In genomic region chr4:120880731-120881432, GRCm38 (mm10) we compare ENCODE assay signal across 18 mouse cellular contexts. TPM values are rescaled to one million over a fixed set of nuclear protein-coding genes. Genes with fewer than 3 reads are reported as not detected.
A peak's percentile ranks its signal among the peaks of the same experiment; 100 is the strongest.
DNase-seq lines count a peak whose midpoint lies in the region; ATAC-seq and TF ChIP-seq lines count a peak whose summit lies in the region.
"Had no signal": no experiment of that assay in that cellular context is flagged by ENCODE, and none has a peak within 500 bp of the region (broad histone marks: within the 10 kb centered on the region; RNA-seq: fewer than 3 reads in every experiment).

No protein-coding gene starts in this region.

- no peak overlapping the region for H3K27ac ChIP-seq in kidney, postnatal 0 days
- H3K27ac ChIP-seq: intestine, embryonic 15.5 days; layer of hippocampus, adult 2 months; lung, embryonic 15.5 days had no signal

- no peak overlapping the region for H3K9ac ChIP-seq in kidney, postnatal 0 days (ENCODE audit: low read depth, low read length)
- H3K9ac ChIP-seq: heart, embryonic 12.5 days; intestine, embryonic 15.5 days; lung, embryonic 15.5 days; midbrain, embryonic 12.5 days had no signal

- no peaks in the 10 kb centered on the region for H3K36me3 ChIP-seq in kidney, postnatal 0 days (ENCODE audit: insufficient read depth, low read length)
- H3K36me3 ChIP-seq: G1E; heart, embryonic 12.5 days; intestine, embryonic 15.5 days; lung, embryonic 15.5 days; midbrain, embryonic 12.5 days had no signal

- TF ChIP-seq CTCF in kidney, postnatal 0 days (IDR thresholded peaks at IDR 0.05; ENCODE audit: low read depth) = no peak

- no peaks in the 10 kb centered on the region for H3K27me3 ChIP-seq in kidney, postnatal 0 days (ENCODE audit: insufficient read depth, low read length)
- H3K27me3 ChIP-seq: intestine, embryonic 15.5 days; lung, embryonic 15.5 days had no signal

- no peak for ATAC-seq in kidney, postnatal 0 days (replicated peaks; ENCODE audit: low FRiP score, low read depth)
- ATAC-seq in megakaryocyte, adult 5-6 weeks (ENCODE audit: poor library complexity, severe bottlenecking) = peak; percentile 76
- ATAC-seq: intestine, embryonic 15.5 days had no signal

- DNase-seq in kidney, postnatal 0 days (ENCODE audit: low spot score) = peak; percentile 59
- DNase-seq in kidney, adult 9 months = no peak
- DNase-seq in 416B (ENCODE audit: low read depth) = peak; percentile 36
- DNase-seq in adipocyte (ENCODE audit: low spot score) = peak; percentile 10
- no peak for DNase-seq in adrenal gland, postnatal 14 days
- no peak for DNase-seq in layer of hippocampus, postnatal 14 days (ENCODE audit: low spot score in 2 of 2)
- DNase-seq: gastrocnemius, postnatal 36 days; heart, postnatal 36 days; right cerebral cortex, postnatal 25 days; thymus, postnatal 25 days had no signal

- 49% methylated on average over 6 of the region's 6 CpGs for WGBS in kidney, postnatal 0 days

- no peak overlapping the region for H3K4me3 ChIP-seq in kidney, postnatal 0 days (replicated peaks; ENCODE audit: low read depth, low read length)
- H3K4me3 ChIP-seq: heart, embryonic 12.5 days; intestine, embryonic 15.5 days; layer of hippocampus, adult 2 months; lung, embryonic 15.5 days; midbrain, embryonic 12.5 days had no signal

- H3K4me2 ChIP-seq in kidney, postnatal 0 days (ENCODE audit: low read length) = no peak overlapping the region
- H3K4me2 ChIP-seq: heart, embryonic 12.5 days; intestine, embryonic 15.5 days; liver, embryonic 11.5 days; lung, embryonic 15.5 days; midbrain, embryonic 12.5 days had no signal

- H3K9me3 ChIP-seq in kidney, postnatal 0 days (replicated peaks; ENCODE audit: low read length) = no peaks in the 10 kb centered on the region
- H3K9me3 ChIP-seq: G1E; heart, embryonic 12.5 days; intestine, embryonic 15.5 days; lung, embryonic 15.5 days; midbrain, embryonic 12.5 days had no signal

- no peaks in the 10 kb centered on the region for H3K4me1 ChIP-seq in kidney, postnatal 0 days (replicated peaks; ENCODE audit: insufficient read depth, low read length)
- H3K4me1 ChIP-seq: intestine, embryonic 15.5 days had no signal

RNA-seq across cellular contexts. Expression of gene Rims3, which starts 26.3 kb away (rescaled TPM):
- polyA plus RNA-seq in kidney, postnatal 0 days (2015; fragmentation: Nextera tagmentation; extraction: Ambion mirVana) = 0.21 and 0.22 TPM in 2 replicates
- 0.05 and 0.29 TPM in 2 replicates for total RNA-seq in megakaryocyte, adult 5-6 weeks (2015)
- 0.04 and 0.15 TPM in 2 replicates for total RNA-seq in megakaryocyte, adult 5-6 weeks (2017)
- 7.2 and 7.3 TPM in 2 replicates for total RNA-seq in adrenal gland, postnatal 14 days (2021)
- total RNA-seq in layer of hippocampus, postnatal 14 days (2021) = 10 to 100 TPM; 17.5 to 24.7 TPM
- polyA plus RNA-seq: G1E had no signal

RNA-seq across cellular contexts. Expression of gene Exo5, which starts 43.9 kb away (rescaled TPM):
- 20.4 and 21.1 TPM in 2 replicates for polyA plus RNA-seq in kidney, postnatal 0 days (2015; fragmentation: Nextera tagmentation; extraction: Ambion mirVana)
- total RNA-seq in megakaryocyte, adult 5-6 weeks (2015) = 8.4 and 13.8 TPM in 2 replicates
- total RNA-seq in megakaryocyte, adult 5-6 weeks (2017) = 13.4 and 20.3 TPM in 2 replicates
- 12.0 and 15.3 TPM in 2 replicates for total RNA-seq in adrenal gland, postnatal 14 days (2021)
- total RNA-seq in layer of hippocampus, postnatal 14 days (2021) = 10 to 100 TPM in 1 of 2 experiments, 1 to 10 TPM in 1; 9.4 to 10.1 TPM

RNA-seq across cellular contexts. Expression of gene Nfyc, which starts 49.5 kb away (rescaled TPM):
- 107 and 108 TPM in 2 replicates for polyA plus RNA-seq in kidney, postnatal 0 days (2015; fragmentation: Nextera tagmentation; extraction: Ambion mirVana)
- total RNA-seq in megakaryocyte, adult 5-6 weeks (2015) = 64.3 and 66.1 TPM in 2 replicates
- total RNA-seq in megakaryocyte, adult 5-6 weeks (2017) = 55.0 and 67.3 TPM in 2 replicates
- total RNA-seq in adrenal gland, postnatal 14 days (2021) = 58.8 and 74.3 TPM in 2 replicates
- total RNA-seq in layer of hippocampus, postnatal 14 days (2021) = 10 to 100 TPM; 49.1 to 53.8 TPM

Comparison
In these comparisons a context has a peak if more than half of its experiments do, and no peak if none do; other contexts are left out.
1. DNase-seq: peak in kidney, postnatal 0 days (single experiment), 416B (single experiment) and adipocyte (single experiment); none in kidney, adult 9 months (single experiment), adrenal gland, postnatal 14 days (single experiment) and layer of hippocampus, postnatal 14 days (0 of 2).